Mouse (Mus musculus): ENCODE data around the gene Noto. TPM values are rescaled to one million over a fixed set of nuclear protein-coding genes. Genes with fewer than 3 reads are reported as not detected.

Noto gene
- polyA plus RNA-seq, 1 experiment from 2014 or later = not detected

DNA sequence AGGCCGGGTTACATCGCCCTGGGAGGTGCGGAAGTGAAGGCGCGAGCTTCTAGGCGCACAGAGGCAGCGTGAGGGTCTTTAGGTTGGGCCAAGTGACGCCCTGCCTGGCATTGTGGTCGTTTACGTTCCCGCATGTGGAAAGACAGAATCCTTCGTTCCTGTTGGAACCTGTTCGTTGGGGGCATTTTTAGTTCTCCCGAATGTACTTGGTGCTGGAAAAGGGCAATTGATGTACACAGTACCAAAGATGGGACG lies 28.7 kb downstream of the Noto start:
- Histone ChIP-seq H3K36me3 (peaks cover 3% of the 10 kb centered on the region), H3K9ac (peak overlapping the region; percentile 78), H3K27me3 (no peaks in the 10 kb centered on the region), H3K4me1 (peaks cover 39% of the 10 kb centered on the region), H3K9me3 (no peaks in the 10 kb centered on the region), H3K4me3 (peak overlapping the region; percentile 81), H3K4me2 (peak overlapping the region; percentile 96), H3K27ac (peak overlapping the region; percentile 93)
- 0% methylated on average over 15 of the region's 15 CpGs for WGBS
- ATAC-seq (ENCODE audit: insufficient number of reproducible peaks, low FRiP score, low TSS enrichment, low read depth) = no peak

DNA sequence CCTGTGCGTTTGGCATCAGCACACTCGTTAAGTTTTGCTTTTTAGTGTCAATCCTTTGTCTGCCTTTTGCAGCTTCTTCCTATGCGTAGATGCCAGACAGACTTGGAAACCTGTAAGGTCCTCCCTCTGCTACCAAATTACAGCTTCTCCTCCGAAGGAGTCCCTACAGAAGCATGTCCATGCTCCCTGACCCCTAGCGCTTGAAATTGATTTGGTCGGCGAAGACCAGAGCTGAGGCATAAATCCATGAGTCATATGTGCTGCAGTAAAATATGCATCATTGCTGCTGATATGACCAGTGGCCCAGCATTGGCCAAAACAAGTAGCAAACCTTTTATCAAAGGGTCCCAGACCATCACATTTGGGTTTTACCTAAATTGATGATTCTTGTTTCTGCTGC lies 29.1 kb downstream of the Noto start:
- peak overlapping the region; percentile 78 for H3K9ac ChIP-seq
- no peak overlapping the region for H3K27ac ChIP-seq
- 10% methylated on average over 7 of the region's 7 CpGs for WGBS

DNA sequence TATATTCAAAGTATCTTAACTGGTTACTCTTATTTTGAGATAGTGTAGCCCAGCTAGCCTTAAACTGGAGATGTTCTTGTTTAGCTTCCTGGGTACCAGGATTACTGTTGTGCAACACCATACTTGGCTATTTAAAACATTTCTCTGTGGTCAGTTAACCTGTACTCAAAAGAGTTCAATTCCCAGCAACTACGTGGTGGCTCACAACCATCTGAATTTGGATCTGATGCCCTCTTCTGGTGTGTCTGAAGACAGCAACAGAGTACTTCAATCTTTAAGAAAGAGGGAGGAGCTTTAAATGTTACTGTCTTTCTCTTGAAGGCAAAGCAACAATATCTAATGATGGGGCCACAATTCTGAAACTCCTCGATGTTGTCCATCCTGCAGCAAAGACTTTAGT lies 35.9 kb downstream of the Noto start:
- H3K9me3 ChIP-seq = no peaks in the 10 kb centered on the region
- peaks cover 59% of the 10 kb centered on the region for H3K36me3 ChIP-seq

More for the DNA sequence above, 29.1 kb downstream of the Noto start:
- Histone ChIP-seq H3K4me1 (peaks cover 39% of the 10 kb centered on the region), H3K4me3 (peak overlapping the region; percentile 81), H3K4me2 (peak overlapping the region; percentile 96), H3K36me3 (no peaks in the 10 kb centered on the region), H3K27me3 (no peaks in the 10 kb centered on the region), H3K9me3 (no peaks in the 10 kb centered on the region)
- ATAC-seq (ENCODE audit: insufficient number of reproducible peaks, low FRiP score, low TSS enrichment, low read depth) = no peak

DNA sequence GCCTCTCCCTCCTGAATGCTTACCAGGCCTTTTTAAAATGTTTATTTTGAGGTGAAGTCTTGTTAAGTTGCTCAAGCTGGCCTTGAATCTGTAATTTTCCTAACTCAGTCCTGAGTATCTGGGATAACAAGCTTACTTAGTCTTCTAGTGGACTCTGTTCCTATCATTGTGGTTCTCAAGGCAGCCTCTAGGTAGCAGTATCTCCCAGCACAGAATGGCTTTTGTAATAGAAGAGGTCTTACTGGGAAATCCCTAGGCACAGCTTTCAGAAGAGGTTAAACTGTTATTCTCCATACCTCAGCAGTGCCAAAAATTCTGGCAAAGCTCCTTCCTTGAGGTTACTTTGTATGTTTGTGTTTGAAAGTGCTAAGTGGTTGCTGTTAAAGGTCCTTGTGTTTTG lies 41.7 kb downstream of the Noto start:
- ATAC-seq (ENCODE audit: insufficient number of reproducible peaks, low FRiP score, low TSS enrichment, low read depth) = no peak
- no peak overlapping the region for H3K4me3 ChIP-seq
- H3K4me1 ChIP-seq = no peaks in the 10 kb centered on the region
- H3K27me3 ChIP-seq = no peaks in the 10 kb centered on the region
- no peak overlapping the region for H3K9ac ChIP-seq
- H3K36me3 ChIP-seq = peaks cover 90% of the 10 kb centered on the region
- H3K4me2 ChIP-seq = no peak overlapping the region
- H3K27ac ChIP-seq = no peak overlapping the region
- H3K9me3 ChIP-seq = no peaks in the 10 kb centered on the region

More for the DNA sequence above, 35.9 kb downstream of the Noto start:
- Histone ChIP-seq H3K4me2 (no peak overlapping the region), H3K9ac (no peak overlapping the region), H3K4me1 (peaks cover 14% of the 10 kb centered on the region; the same call in 1 of the 2 replicates), H3K27ac (no peak overlapping the region), H3K27me3 (no peaks in the 10 kb centered on the region), H3K4me3 (no peak overlapping the region)
- no peak for ATAC-seq (ENCODE audit: insufficient number of reproducible peaks, low FRiP score, low TSS enrichment, low read depth)
- 84% methylated on average over 2 of the region's 2 CpGs for WGBS

DNA sequence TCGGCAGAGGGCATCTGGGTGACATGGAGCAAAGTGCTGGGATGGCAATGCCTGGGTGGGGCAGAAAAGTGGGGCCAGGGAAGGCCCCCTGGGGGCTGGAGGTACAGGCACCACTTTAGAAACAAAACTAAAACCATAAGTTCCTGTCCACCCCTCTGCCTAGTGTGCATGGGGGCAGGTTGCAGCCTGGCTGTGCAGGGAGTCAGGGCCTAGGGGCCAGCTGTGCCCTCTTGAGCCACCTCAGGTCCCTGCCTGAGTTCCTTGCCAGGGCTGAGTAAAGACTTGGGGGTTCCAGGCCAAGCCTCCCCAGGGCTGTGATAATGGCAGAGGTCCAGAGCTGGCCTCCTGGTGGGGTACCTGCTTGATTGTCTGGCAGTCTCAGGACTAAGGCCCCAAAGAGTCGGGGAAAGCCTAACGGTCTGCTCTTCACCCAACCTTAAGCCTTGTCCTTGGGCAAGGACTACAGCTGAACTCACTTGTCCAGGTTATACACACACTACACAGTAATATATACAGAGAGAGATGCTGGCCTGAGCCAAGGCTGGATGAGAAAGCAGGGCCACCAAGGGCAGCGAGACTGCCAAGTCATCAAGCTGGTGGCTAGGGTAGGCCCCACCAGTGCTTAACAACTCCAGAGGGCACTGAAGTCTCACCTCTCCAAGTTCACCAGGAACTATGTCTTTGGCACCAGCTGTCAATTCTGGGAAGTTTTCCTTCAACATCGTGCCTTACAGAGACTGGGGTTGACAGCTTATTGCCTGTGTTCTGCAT lies 46.2 kb downstream of the Noto start:
- H3K27ac ChIP-seq = no peak overlapping the region
- WGBS = 66% methylated on average over 5 of the region's 5 CpGs
- no peaks in the 10 kb centered on the region for H3K4me1 ChIP-seq
- no peaks in the 10 kb centered on the region for H3K9me3 ChIP-seq
- no peak overlapping the region for H3K4me2 ChIP-seq
- H3K4me3 ChIP-seq = no peak overlapping the region
- no peak overlapping the region for H3K9ac ChIP-seq
- H3K27me3 ChIP-seq = no peaks in the 10 kb centered on the region
- no peak for ATAC-seq (ENCODE audit: insufficient number of reproducible peaks, low FRiP score, low TSS enrichment, low read depth)
- H3K36me3 ChIP-seq = peaks cover 47% of the 10 kb centered on the region

DNA sequence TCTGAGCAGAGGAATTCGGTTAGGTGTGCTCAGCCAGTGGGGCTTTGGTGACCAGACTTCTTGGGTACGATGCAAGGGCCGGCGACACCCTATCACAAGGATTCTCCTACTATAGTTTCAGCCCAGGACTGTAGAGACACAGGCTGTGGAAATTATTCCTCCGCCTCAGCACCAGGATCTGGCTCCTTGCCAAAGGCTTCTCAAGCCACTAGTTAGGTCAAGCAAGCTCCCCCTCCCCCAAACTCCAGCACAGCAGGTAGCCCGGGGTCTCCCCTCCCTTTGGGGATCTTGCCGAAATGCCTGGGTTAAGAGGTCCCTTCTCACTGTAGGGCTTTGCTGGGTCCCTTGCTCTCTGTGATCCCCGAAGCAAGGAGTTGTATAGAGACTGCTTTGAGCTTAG lies 48.3 kb downstream of the Noto start:
- Histone ChIP-seq H3K4me3 (no peak overlapping the region), H3K27me3 (no peaks in the 10 kb centered on the region), H3K36me3 (peaks cover 26% of the 10 kb centered on the region), H3K4me1 (no peaks in the 10 kb centered on the region), H3K27ac (no peak overlapping the region), H3K9me3 (no peaks in the 10 kb centered on the region), H3K9ac (no peak overlapping the region), H3K4me2 (no peak overlapping the region)
- ATAC-seq (ENCODE audit: insufficient number of reproducible peaks, low FRiP score, low TSS enrichment, low read depth) = no peak
- WGBS = 57% methylated on average over 8 of the region's 8 CpGs

DNA sequence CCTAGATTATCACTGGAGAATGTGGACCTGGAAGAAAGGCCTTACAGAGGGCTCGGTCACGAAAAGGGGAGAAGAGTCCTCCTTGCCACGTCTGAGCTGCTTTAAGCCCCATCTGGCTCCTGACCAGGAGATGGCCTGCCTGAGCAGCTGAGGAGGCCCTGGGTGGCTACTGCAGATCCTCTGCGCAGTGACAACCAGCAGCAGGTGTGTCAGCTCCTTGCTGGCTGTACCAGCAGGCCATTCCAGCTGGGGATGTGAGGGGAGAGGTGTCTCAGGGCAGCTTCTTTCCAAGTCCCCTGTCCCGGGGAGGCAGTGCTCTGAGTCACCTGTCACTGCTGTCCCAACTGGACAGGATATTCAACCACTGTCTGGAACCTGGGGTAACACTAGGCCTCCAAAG lies 48.9 kb downstream of the Noto start:
- H3K27me3 ChIP-seq = 0 out of 2 replicates have a peak, but pooled peaks cover under 1% of the 10 kb centered on the region
- no peak overlapping the region for H3K4me3 ChIP-seq
- H3K4me2 ChIP-seq = no peak overlapping the region
- ATAC-seq (ENCODE audit: insufficient number of reproducible peaks, low FRiP score, low TSS enrichment, low read depth) = no peak
- no peak overlapping the region for H3K9ac ChIP-seq
- H3K36me3 ChIP-seq = peaks cover 20% of the 10 kb centered on the region
- no peak overlapping the region for H3K27ac ChIP-seq
- WGBS = 56% methylated on average over 5 of the region's 5 CpGs
- no peaks in the 10 kb centered on the region for H3K9me3 ChIP-seq
- H3K4me1 ChIP-seq = no peaks in the 10 kb centered on the region

DNA sequence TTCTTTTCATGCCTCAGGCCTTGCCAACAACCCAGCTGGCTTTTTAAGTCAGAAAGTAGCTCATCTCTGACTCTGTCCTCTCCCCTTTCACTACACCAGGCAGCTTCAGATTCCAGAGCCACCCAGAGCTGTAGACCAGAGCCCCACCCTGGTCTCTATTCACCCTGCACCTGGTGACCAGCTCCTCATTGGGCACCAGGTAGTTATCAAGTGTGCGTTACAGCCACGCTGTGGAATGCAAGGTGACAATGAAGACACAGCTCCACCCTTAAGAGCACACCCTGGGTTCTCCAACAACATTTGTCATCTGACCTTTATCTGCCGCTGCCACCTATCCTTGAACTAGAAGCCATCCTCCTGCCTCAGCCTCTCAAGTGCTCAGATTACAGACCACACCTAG lies 51.9 kb downstream of the Noto start:
- Histone ChIP-seq H3K9ac (no peak overlapping the region), H3K27me3 (peaks cover 27% of the 10 kb centered on the region), H3K4me2 (no peak overlapping the region), H3K9me3 (no peaks in the 10 kb centered on the region), H3K27ac (no peak overlapping the region), H3K4me3 (no peak overlapping the region), H3K4me1 (no peaks in the 10 kb centered on the region), H3K36me3 (no peaks in the 10 kb centered on the region)
- 77% methylated on average over 3 of the region's 3 CpGs for whole genome bisulfite sequencing
- no peak for ATAC-seq (ENCODE audit: insufficient number of reproducible peaks, low FRiP score, low TSS enrichment, low read depth)

DNA sequence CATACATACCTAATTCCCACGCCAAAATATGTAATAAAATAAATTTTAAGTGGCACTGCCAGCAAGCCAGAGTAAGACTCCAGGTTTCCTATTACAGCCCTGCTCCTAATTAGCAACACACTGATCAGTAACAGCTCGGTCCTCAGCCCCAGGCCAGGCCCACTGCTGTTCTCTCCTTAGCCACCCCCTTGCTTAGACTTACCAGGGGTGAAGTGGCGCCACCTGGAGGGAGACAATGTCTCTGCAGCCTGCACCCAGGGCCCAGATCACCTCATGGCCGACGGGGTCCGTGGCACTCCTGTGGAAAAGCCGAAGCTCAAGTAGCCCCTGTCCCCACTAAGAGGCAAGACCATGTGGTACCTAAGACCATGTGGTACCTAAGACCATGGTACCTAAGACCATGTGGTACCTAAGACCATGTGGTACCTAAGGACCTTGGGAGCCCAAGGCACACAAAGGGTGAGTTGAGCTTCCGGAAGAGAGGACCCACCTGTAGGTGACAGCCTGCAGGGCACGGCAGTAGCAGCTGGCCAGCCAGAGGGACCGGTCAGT lies 53.8 kb downstream of the Noto start:
- Histone ChIP-seq H3K9me3 (no peaks in the 10 kb centered on the region), H3K4me2 (no peak overlapping the region), H3K36me3 (no peaks in the 10 kb centered on the region), H3K27me3 (peaks cover 35% of the 10 kb centered on the region), H3K4me3 (no peak overlapping the region), H3K4me1 (no peaks in the 10 kb centered on the region), H3K27ac (no peak overlapping the region), H3K9ac (no peak overlapping the region)
- ATAC-seq (ENCODE audit: insufficient number of reproducible peaks, low FRiP score, low TSS enrichment, low read depth) = no peak
- WGBS = 32% methylated on average over 10 of the region's 10 CpGs

DNA sequence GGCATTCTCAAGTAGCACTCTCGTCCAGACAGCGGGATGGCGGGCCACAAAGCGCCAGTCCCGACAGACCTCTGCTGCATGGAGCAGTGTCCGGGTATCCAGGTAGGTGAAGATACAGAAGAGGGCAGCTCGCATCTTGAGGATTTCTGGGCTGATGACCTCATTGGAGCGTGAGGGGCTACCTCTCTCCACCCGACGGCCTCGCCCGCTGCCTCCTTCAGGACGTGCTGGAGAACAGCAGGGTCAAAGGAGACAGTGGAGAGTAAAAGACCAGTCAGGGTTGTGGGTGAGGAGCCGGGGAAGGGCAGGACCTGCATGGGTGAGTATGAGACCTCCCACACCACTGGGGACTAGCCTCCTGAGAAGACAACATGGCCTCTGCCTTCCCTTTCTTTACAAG lies 54.7 kb downstream of the Noto start:
- H3K4me2 ChIP-seq = no peak overlapping the region
- ATAC-seq (ENCODE audit: insufficient number of reproducible peaks, low FRiP score, low TSS enrichment, low read depth) = no peak
- H3K4me3 ChIP-seq = no peak overlapping the region
- H3K27ac ChIP-seq = no peak overlapping the region
- H3K9me3 ChIP-seq = no peaks in the 10 kb centered on the region
- no peak overlapping the region for H3K9ac ChIP-seq
- peaks cover 43% of the 10 kb centered on the region for H3K27me3 ChIP-seq
- WGBS = 43% methylated on average over 14 of the region's 14 CpGs
- H3K4me1 ChIP-seq = no peaks in the 10 kb centered on the region
- H3K36me3 ChIP-seq = no peaks in the 10 kb centered on the region
